Mouse (Mus musculus) kidney, adult 11 months (tissue): Measurements from ENCODE around the gene Wdr46.
"Not testable (repeated sequence)": the region's sequence is repeated elsewhere in the genome, so short reads cannot be mapped to it uniquely, and the experiment has no call there.

Source experiments
- DNase-seq: peaks from one replicate; pipeline ENCODE4 v3.0.0; 2022

Gene Wdr46

GRCm38 (mm10) chr17:33930280-33931158 is 9.9 kb upstream of the Wdr46 start:
- DNase-seq: peak; percentile 79

GRCm38 (mm10) chr17:33931159-33931866 is 9.1 kb upstream of the Wdr46 start:
- DNase-seq: no peak

GRCm38 (mm10) chr17:33931947-33932346 is 8.5 kb upstream of the Wdr46 start:
- DNase-seq: no peak

GRCm38 (mm10) chr17:33932448-33932847 is 8.0 kb upstream of the Wdr46 start:
- no peak for DNase-seq

DNA sequence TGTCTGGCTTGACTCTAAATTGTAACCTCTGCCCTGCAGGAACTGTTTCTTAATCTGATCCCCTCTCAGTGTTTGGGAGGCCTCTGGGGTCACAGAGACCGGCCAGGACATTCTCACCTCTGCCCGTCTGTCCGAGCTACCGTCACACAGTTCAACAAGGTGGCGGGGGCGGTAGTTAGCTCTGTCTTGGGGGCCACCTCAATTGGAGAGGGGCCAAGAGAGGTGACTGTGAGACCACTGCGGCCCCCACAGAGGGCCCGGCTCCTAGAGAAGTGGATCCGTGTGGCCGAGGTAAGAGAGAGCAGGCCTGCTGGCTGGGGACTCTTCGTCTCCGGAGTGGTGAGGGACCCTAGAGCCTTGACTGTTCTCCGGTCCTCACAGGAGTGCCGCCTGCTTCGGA is 7.5 kb upstream of the Wdr46 start:
- DNase-seq: no peak

- DNase-seq: no peak
Measured at GRCm38 (mm10) chr17:33935422-33936055, 4.9 kb upstream of the Wdr46 start.

DNA sequence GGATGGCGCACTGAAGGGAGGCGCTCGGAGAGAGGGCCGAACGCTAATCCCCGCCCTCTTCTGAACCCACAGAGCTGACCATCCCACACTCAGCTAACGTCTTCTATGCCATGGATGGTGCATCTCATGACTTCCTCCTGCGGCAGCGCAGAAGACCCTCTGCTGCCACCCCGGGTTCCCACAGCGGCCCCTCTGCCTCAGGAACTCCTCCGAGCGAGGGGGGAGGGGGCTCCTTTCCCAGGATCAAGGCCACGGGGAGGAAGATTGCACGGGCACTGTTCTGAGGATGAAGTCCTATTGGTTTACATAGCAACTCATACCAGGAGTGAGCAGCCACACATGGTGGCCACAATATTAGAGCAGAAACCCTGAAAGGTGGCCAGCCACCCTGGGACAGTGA is 3.5 kb upstream of the Wdr46 start:
- DNase-seq: no peak

DNA sequence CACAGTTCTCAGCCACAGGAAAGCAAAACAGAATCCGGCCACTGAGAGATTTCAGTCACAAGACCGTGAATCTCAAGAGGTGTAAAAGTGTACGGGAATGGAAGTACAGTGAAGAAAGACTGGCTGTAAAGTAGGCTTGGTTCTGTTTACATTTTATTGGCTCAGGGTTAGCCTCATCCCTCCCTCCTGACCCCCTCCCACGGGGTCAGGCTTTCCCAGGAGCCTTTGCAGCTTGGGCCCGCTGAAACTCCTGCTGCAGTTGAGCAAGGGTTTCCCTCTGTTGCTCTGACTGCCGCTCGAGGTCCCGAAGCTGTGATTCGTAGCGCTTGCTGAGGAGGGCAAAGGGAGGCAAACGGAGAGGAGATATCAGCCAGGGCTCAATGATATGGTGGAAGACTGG is 1.7 kb upstream of the Wdr46 start:
- no peak for DNase-seq

GRCm38 (mm10) chr17:33940981-33941380 is 521 bp downstream of the Wdr46 start:
- no peak for DNase-seq

DNA sequence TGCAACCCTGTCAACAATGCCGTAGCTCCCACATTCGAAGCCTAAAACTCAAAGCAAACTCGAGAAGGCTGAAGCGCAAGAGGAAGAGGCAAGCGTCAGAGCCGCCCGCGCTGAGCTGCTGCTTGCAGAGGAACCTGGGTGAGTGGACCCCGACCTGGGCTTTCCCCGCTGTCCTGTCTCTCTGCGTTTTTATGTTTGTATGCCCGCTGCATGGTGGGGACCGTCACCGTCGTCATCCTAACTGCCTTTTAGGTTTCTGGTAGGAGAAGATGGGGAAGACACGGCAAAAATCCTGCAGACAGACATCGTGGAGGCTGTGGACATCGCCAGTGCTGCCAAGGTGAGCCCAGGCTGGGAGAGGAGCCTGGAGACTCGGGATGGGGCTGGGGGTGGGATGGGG is 921 bp downstream of the Wdr46 start:
- DNase-seq: no peak

- no peak for DNase-seq
Measured at GRCm38 (mm10) chr17:33943454-33943853, 3.0 kb downstream of the Wdr46 start.

- no peak for DNase-seq
Measured at GRCm38 (mm10) chr17:33947430-33948089, 7.1 kb downstream of the Wdr46 start.

DNA sequence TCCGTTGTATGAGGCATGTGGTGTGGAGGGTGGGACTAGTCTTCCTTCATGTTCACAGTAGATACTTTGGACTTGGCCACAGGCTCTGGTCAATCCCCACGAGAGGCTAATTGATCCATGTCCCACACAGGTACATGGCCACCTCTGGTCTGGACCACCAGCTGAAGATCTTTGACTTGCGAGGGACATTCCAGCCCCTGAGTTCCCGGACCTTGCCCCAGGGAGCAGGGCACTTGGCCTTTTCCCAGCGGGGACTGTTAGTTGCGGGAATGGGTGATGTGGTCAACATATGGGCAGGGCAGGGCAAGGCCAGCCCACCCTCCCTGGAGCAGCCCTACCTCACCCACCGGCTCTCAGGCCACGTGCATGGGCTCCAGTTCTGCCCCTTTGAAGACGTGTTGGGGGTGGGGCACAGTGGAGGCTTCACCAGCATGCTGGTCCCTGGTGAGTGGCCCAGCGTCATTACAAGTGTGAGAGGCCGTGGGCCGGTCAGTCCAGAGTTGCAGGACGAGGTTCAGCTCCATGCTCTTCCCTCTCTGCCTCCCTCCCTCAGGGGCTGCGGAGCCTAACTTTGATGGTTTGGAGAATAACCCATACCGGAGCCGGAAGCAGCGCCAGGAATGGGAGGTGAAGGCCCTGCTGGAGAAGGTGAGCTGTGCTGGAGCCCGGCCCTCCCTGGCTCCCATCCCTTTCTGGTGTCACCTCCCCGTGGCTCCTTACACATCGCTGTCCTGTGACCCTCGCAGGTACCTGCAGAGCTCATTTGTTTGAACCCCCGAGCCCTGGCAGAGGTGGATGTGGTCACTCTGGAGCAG is 7.8 kb downstream of the Wdr46 start:
- no peak for DNase-seq

DNA sequence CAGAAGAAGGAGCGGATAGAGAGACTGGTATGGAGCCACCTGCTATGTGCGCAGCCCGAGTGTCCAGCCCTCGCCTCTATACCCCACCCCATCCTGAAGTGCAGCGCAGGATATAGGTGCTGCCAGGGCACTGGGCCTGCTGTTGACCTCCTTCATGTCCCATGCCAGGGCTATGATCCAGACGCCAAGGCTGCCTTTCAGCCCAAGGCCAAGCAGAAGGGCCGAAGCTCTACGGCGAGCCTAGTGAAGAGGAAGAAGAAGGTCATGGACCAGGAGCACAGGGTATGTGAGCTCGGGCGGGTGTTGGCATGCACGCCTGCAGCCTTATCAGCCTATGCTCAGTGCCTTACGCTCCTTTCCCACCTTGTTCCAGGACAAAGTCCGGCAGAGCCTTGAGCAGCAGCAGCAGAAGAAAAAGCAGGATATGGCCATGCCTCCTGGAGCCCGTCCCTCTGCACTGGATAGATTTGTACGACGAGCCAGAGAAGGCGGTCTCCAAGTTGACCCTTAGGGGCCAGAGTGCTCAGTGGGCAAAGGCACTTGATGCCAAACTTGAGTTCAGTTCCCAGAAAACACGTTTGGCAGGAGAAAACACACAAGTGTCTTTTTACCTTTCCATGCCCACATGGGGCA is 8.6 kb downstream of the Wdr46 start:
- DNase-seq: no peak

DNA sequence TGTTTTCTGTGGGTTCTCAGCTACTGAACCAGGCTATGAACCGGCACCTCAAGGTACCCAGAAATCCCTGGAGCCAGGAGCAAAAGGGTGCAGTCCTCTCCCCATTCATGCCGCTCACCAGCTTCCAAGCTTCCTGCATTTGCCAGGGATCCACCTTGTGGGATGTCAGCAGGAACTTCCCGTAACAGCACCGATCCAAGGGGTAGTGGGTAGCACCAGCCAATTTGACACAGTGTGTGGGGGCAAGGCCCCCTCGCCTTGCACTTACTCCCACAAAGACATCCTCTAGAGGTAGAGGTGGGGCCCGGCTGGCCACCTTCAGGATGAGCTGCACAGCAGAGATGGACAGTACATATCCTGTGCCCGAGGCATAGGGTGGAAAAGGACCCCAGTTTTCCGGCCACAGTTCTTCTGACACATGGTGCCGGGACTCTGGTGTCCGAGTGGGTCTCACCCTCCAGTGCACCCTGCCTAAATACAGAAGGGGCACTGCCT is 9.7 kb downstream of the Wdr46 start:
- no peak for DNase-seq

- peak; percentile 69 for DNase-seq
Measured at GRCm38 (mm10) chr17:33951021-33951946, 10.8 kb downstream of the Wdr46 start, which contains the start of gene B3galt4. Gene B3galt4 (minus strand): TSS chr17:33951488.

- not testable (repeated sequence) for DNase-seq
Measured at GRCm38 (mm10) chr17:33952015-33952414, 11.6 kb downstream of the Wdr46 start.

- DNase-seq: no peak
Measured at GRCm38 (mm10) chr17:33952879-33953278, 12.4 kb downstream of the Wdr46 start.

- no peak for DNase-seq
Measured at GRCm38 (mm10) chr17:33953310-33953709, 12.8 kb downstream of the Wdr46 start.

DNA sequence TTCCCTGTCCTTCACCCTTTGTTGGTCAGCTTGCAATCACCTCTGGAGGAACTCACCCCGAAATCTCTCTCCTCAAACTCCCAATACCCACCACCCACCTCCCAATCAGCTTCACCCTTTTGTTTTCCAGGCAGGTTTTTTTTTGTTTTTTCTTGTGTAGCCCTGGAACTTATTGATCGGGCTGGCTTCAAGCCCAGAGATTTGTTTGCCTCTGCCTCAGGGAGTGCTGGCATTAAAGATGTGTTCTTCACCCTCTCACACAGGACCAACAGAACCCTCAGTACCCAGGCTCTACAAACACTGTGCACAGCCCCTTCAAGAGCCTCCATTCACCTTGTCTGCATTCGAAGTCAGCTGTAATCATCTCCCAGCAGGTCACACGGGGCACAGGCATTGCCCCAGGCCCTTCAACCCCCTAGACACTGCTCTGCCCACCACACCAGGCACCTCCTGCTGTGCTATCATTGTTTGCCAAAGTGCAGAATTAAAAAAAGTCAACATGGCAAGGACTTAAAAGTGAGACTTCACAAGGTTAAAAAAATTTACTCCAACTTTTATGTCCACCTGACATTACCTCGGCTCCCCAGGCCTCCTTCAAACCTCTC is 13.6 kb downstream of the Wdr46 start:
- no peak for DNase-seq
